Mouse (Mus musculus): ENCODE results near the gene Cyp4f14. TPM values are rescaled to one million over a fixed set of nuclear protein-coding genes. Genes with fewer than 3 reads are reported as not detected.

Cyp4f14 gene
- polyA plus RNA-seq, 1 experiment from 2014 or later = 0.20 TPM

DNA sequence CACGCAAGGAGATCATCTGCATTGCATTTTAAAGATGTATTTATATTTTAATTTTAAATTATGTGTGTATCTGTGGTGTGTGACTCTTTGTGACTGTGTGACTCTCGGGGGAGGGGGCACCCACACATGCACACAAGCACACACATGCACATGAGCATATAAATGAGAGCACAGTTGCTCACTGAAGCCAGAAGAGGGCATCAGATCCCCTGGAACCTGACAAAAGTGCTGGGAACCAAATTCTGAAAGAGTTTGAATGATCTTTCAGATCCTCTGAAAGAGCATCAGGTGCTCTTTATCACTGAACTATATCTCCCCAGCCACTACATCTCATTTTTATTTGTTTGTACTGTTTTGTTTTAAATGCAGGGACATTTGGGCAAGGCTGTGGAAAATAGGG, 12.7 kb downstream of the Cyp4f14 start:
- H3K4me2 ChIP-seq (ENCODE audit: low read depth, low read length) = no peak overlapping the region
- no peak overlapping the region for H3K9ac ChIP-seq (replicated peaks)
- H3K36me3 ChIP-seq (replicated peaks; ENCODE audit: insufficient read depth, low read length) = no peaks in the 10 kb centered on the region
- ATAC-seq (no peak), DNase-seq (no peak)
- TF ChIP-seq EP300 (IDR thresholded peaks at IDR 0.05; ENCODE audit: low read depth) = no peak
- peak; percentile 61 for TF ChIP-seq CTCF (IDR thresholded peaks at IDR 0.05; ENCODE audit: low read depth)
- WGBS (ENCODE audit: insufficient replicate concordance) = 60% methylated on average over 2 of the region's 2 CpGs
- H3K4me3 ChIP-seq (ENCODE audit: low read depth, low read length) = no peak overlapping the region
- no peaks in the 10 kb centered on the region; the same call in 1 of the 2 replicates for H3K4me1 ChIP-seq (ENCODE audit: insufficient read depth)
- H3K9me3 ChIP-seq (ENCODE audit: low read length) = no peaks in the 10 kb centered on the region
- H3K27me3 ChIP-seq (ENCODE audit: insufficient read depth, low read length) = no peaks in the 10 kb centered on the region
- H3K27ac ChIP-seq (ENCODE audit: low read depth) = no peak overlapping the region

- 24% methylated on average over 1 of the region's 1 CpGs for WGBS (ENCODE audit: insufficient replicate concordance)
These were observed 15.2 kb downstream of the Cyp4f14 start for GRCm38 (mm10) chr17:32901751-32902525.

GRCm38 (mm10) chr17:32895421-32895820, 21.7 kb downstream of the Cyp4f14 start:
- TF ChIP-seq CTCF (IDR thresholded peaks at IDR 0.05; ENCODE audit: low read depth) = no peak
- TF ChIP-seq EP300 (IDR thresholded peaks at IDR 0.05; ENCODE audit: low read depth) = no peak

More at GRCm38 (mm10) chr17:32901751-32902525, 15.2 kb downstream of the Cyp4f14 start:
- DNase-seq = no peak
- Histone ChIP-seq H3K27ac (ENCODE audit: low read depth) (no peak overlapping the region), H3K4me2 (ENCODE audit: low read depth, low read length) (no peak overlapping the region), H3K4me3 (ENCODE audit: low read depth, low read length) (no peak overlapping the region), H3K4me1 (ENCODE audit: insufficient read depth) (no peaks in the 10 kb centered on the region; the same call in 1 of the 2 replicates), H3K9me3 (ENCODE audit: low read length) (no peaks in the 10 kb centered on the region), H3K36me3 (replicated peaks; ENCODE audit: insufficient read depth, low read length) (no peaks in the 10 kb centered on the region), H3K27me3 (ENCODE audit: insufficient read depth, low read length) (no peaks in the 10 kb centered on the region), H3K9ac (replicated peaks) (no peak overlapping the region)
- no peak for ATAC-seq
- TF ChIP-seq EP300 (IDR thresholded peaks at IDR 0.05; ENCODE audit: low read depth) (no peak), CTCF (IDR thresholded peaks at IDR 0.05; ENCODE audit: low read depth) (no peak)

GRCm38 (mm10) chr17:32893901-32894300, 23.2 kb downstream of the Cyp4f14 start:
- no peaks in the 10 kb centered on the region for H3K36me3 ChIP-seq (replicated peaks; ENCODE audit: insufficient read depth, low read length)
- no peak overlapping the region for H3K4me2 ChIP-seq (ENCODE audit: low read depth, low read length)
- H3K9me3 ChIP-seq (ENCODE audit: low read length) = no peaks in the 10 kb centered on the region
- no peak for TF ChIP-seq EP300 (IDR thresholded peaks at IDR 0.05; ENCODE audit: low read depth)
- no peak for TF ChIP-seq CTCF (IDR thresholded peaks at IDR 0.05; ENCODE audit: low read depth)
- H3K9ac ChIP-seq (replicated peaks) = no peak overlapping the region
- ATAC-seq (no peak), DNase-seq (no peak)
- peaks cover 6% of the 10 kb centered on the region; the same call in 1 of the 2 replicates for H3K4me1 ChIP-seq (ENCODE audit: insufficient read depth)
- no peaks in the 10 kb centered on the region for H3K27me3 ChIP-seq (ENCODE audit: insufficient read depth, low read length)
- no peak overlapping the region for H3K4me3 ChIP-seq (ENCODE audit: low read depth, low read length)
- 76% methylated on average over 3 of the region's 3 CpGs for WGBS (ENCODE audit: insufficient replicate concordance)
- no peak overlapping the region for H3K27ac ChIP-seq (ENCODE audit: low read depth)

More at GRCm38 (mm10) chr17:32895421-32895820, 21.7 kb downstream of the Cyp4f14 start:
- no peak overlapping the region for H3K27ac ChIP-seq (ENCODE audit: low read depth)
- H3K4me3 ChIP-seq (ENCODE audit: low read depth, low read length) = no peak overlapping the region
- H3K9me3 ChIP-seq (ENCODE audit: low read length) = no peaks in the 10 kb centered on the region
- H3K9ac ChIP-seq (replicated peaks) = no peak overlapping the region
- no peaks in the 10 kb centered on the region for H3K27me3 ChIP-seq (ENCODE audit: insufficient read depth, low read length)
- H3K4me2 ChIP-seq (ENCODE audit: low read depth, low read length) = no peak overlapping the region
- H3K36me3 ChIP-seq (replicated peaks; ENCODE audit: insufficient read depth, low read length) = no peaks in the 10 kb centered on the region
- DNase-seq = no peak
- 80% methylated on average over 4 of the region's 4 CpGs for WGBS (ENCODE audit: insufficient replicate concordance)
- ATAC-seq = no peak
- H3K4me1 ChIP-seq (ENCODE audit: insufficient read depth) = peaks cover 4% of the 10 kb centered on the region; the same call in 1 of the 2 replicates

DNA sequence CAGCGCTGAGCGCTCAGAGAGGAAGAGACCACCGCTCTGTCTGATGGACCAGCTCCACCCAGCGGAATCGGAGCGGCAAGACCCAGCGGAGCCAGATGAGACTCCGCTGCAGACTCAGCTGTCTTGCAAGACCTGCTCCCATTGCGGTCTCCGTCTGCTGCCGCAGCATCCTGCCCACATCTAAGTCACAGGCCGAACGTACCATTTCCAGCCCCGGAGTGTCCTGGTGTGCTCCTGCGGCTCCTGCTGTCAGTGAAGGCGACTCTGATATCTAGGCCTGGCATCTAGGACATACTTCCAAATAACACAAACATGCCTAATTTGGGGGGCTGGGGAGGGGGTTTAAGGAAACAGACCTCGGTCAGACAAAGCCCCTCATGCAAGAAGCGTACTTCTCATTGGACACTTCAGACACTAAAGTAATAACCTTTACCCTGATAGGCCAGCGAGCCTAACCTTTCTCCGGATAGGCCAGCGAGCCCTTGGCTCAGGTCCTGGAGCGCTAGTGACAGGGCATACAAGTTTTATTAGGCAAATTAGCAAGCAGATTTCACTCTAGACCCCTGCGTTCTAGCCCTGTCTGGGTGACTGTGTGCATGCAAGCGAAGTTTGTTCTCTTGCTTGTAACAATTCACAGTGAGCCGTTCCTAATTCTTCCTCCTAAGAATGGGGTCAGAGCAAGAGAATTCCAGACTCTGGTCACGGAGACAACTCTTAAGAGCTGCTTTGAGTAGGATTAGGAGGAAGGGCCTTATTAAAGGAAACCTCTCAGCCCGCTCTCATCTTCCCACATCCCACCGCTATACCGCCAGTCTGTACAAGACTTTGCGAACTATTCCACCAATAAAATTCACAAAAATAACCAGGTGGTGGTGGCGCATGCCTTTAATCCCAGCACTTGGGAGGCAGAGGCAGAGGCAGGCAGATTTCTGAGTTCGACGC, 25.6 kb downstream of the Cyp4f14 start, which contains the start of gene Zfp870:
TSS of gene Zfp870 (minus strand) at position 404 of the 942 bp plus-strand sequence.
- Histone ChIP-seq H3K4me3 (ENCODE audit: low read depth, low read length) (peak within 1 kb of the TSS; percentile 86), H3K4me1 (ENCODE audit: insufficient read depth) (peaks cover 6% of the 10 kb centered on the region; the same call in 1 of the 2 replicates), H3K36me3 (replicated peaks; ENCODE audit: insufficient read depth, low read length) (0 out of 2 replicates have a peak, but pooled peaks cover 2% of the 10 kb centered on the region), H3K9me3 (ENCODE audit: low read length) (no peaks in the 10 kb centered on the region), H3K27me3 (ENCODE audit: insufficient read depth, low read length) (no peaks in the 10 kb centered on the region), H3K4me2 (ENCODE audit: low read depth, low read length) (peak within 1 kb of the TSS; percentile 91), H3K27ac (ENCODE audit: low read depth) (peak within 1 kb of the TSS; percentile 73), H3K9ac (replicated peaks) (peak within 1 kb of the TSS; percentile 89)
- DNase-seq (peak; percentile 79), ATAC-seq (peak; percentile 97)
- WGBS (ENCODE audit: insufficient replicate concordance) = 12% methylated on average over 32 of the region's 33 CpGs
- TF ChIP-seq CTCF (IDR thresholded peaks at IDR 0.05; ENCODE audit: low read depth) = peak; percentile 52
- no peak for TF ChIP-seq EP300 (IDR thresholded peaks at IDR 0.05; ENCODE audit: low read depth)
